Mouse (Mus musculus) heart, postnatal 36 days (tissue): ENCODE measurements around the gene Tmem242. TPM values are rescaled to one million over a fixed set of nuclear protein-coding genes. Genes with fewer than 3 reads are reported as not detected.

Source experiments
- DNase-seq, 2 experiments: peaks; one replicate each; pipeline ENCODE4 v3.0.0; 2021 to 2022
- intact Hi-C: fragments of 180-260 bp; cut with DNase I; formaldehyde crosslinking; loops from one replicate; pipeline ENCODE4 v1.15.1; 2025
- total RNA-seq, 2 experiments: library from RNA; stranded (reverse); gene quantifications; 2 replicates each; pipeline ENCODE4 v1.2.3; 2021

The Tmem242 gene
- total RNA-seq, 2 experiments from 2014 or later = 154 TPM

DNA sequence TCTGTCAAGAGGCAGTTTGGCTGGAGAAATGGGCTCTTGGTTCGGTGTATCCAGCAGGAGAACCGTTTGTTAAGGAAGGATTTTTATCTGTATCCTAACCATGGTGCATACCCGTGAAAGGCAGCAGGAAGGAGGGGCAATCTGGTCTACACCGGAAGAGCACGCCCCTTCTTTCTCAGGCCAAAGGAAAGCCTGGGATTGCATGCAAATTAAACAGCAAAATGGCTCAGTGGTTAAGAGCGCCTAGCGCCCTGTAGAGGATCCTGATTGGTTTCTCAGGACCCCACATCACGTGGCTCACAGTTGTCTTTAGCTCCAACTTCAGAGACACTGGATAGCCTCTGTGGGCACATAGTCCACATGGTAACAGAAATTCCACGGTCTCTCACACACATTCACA is 21.0 kb downstream of the Tmem242 start:
- no peak for DNase-seq
- intact Hi-C loops = no loop called here

- DNase-seq = no peak
- intact Hi-C loops = no loop called here
These were observed 21.5 kb downstream of the Tmem242 start, which contains the start of gene Ldhal6b for GRCm38 (mm10) chr17:5418545-5418944. Ldhal6b (minus strand) TSS chr17:5418767.

GRCm38 (mm10) chr17:5416518-5416917 is 23.5 kb downstream of the Tmem242 start:
- intact Hi-C loops = no loop called here
- no peak for DNase-seq

- no peak for DNase-seq
- intact Hi-C loops = no loop called here
These were observed 26.0 kb downstream of the Tmem242 start for GRCm38 (mm10) chr17:5414041-5414440.

- intact Hi-C loops = no loop called here
- DNase-seq = no peak
These were observed 26.7 kb downstream of the Tmem242 start for GRCm38 (mm10) chr17:5413350-5413749.

DNA sequence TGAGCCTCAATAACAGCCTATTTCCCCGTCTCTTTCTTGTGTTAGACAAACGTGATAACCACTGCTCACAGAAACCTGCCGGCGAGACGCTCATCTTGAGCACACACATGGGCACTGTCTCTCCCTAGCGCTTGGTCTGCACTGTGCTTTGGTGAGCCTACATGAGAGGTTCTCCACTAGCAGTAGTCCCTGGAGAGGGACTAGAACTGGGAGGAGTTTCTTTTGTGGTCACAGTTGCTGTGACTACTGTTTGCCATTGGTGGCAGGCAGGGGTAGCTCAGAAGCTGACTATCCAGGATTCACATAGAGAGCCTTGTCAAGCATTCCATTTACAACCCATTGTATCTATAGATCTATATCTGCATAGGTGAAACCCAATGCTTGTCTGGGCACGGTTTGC is 27.3 kb downstream of the Tmem242 start:
- intact Hi-C loops = no loop called here
- no peak for DNase-seq

DNA sequence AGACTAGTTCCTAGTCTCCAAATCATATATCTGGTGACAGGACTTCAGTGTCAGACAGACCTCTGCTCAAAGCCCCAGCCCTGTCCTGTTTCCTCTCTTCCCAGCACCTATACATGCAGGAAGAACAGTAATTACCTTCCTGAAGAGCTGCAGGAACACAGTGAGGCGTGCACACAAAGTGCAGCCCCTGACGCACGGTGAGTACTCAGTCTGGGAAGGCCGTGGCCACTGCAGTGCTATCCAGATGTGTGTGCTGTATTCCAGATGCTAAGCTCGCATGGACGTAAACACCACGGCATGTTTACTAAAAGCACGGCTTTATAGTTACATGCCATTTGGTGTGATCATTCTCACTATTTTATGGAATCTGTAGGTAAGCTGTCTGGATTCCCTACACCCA is 27.8 kb downstream of the Tmem242 start:
- no peak for DNase-seq
- intact Hi-C loops = no loop called here

- intact Hi-C loops = no loop called here
- no peak for DNase-seq
These were observed 28.9 kb downstream of the Tmem242 start for GRCm38 (mm10) chr17:5411205-5411604.

DNA sequence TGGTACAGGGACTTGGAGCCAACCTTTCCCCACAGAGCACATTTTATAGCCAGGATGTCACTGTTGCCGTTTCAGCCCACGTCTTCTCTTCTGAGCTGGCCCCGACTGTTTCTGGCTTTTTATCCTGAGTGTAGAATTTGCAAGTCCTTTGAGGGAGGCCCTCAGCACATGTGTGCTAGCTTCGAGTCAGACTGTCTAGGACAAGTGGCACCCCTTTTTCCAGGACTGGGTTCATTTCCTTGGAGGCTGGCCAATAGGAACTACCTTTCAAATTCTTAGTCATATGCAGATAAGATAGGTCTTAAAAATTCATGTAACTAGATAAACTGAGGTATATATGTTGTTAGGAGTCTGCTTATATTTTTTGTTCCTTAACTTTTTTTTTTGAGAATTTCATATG is 29.7 kb downstream of the Tmem242 start:
- intact Hi-C loops = no loop called here
- DNase-seq = no peak

DNA sequence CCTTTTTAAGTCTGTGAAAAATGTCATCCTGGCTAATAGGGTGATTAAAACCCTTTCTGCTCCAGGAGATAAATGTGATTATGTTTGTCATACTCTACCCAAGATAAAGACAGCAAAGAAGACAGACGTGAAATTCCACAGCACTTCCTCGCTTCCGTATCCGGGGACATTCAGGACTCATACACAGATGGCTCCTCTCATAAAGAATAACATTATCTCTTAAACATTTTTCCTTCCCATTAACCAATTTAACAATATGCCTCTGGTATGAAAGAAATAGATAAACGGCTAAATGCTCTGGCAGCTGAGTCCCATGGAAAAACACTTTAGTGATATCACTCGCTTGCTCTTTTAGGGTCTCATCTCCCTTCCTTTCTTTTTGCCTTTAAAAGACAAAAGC is 33.0 kb downstream of the Tmem242 start:
- DNase-seq = no peak
- intact Hi-C loops = no loop called here

GRCm38 (mm10) chr17:5406566-5406965 is 33.5 kb downstream of the Tmem242 start:
- DNase-seq = no peak
- intact Hi-C loops = no loop called here

GRCm38 (mm10) chr17:5403885-5404284 is 36.2 kb downstream of the Tmem242 start:
- DNase-seq = no peak
- intact Hi-C loops = no loop called here

DNA sequence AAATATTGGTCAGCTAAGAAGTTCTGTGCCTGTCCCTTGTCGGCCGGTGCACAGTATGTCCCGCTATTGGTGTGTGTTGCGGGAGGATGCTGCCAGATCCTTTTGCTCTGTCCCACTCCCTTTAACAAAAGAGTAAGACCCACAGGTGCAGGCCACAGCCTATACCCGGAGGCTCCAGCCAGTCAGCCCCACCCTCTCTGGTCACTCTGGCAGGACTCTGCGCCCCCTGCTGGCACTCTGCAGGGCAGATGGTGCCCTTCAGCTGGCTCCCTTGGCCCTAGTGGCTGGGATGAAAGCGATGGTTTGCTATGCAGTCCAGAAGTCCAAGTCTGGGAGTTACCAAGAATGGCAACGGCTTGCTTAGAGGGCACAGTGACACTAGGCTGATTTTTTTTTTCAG is 37.4 kb downstream of the Tmem242 start:
- intact Hi-C loops = no loop called here
- peak; percentile 56 to 72 for DNase-seq

DNA sequence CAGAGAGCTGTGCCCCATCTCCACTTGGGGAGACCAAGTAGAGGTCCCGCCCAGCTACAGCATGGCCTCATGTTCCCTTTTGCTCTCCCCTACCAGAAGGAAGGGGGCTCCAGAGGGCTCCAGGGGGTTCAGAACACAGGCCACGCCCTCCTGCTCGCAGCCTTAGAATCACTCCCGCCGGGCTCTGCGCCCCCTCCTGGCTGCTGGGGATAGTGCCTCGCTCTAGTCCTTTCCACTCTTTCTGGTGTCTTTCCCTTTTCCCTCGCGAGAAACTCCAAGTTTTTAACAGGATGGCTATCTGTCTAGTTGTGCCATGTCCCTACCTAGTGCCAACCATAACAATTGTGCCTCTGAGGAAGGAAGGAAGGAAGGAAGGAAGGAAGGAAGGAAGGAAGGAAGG is 38.0 kb downstream of the Tmem242 start:
- DNase-seq = peak; percentile 49 to 75
- intact Hi-C loops = no loop called here

GRCm38 (mm10) chr17:5401288-5401687 is 38.8 kb downstream of the Tmem242 start:
- intact Hi-C loops = no loop called here
- DNase-seq = no peak

- intact Hi-C loops = no loop called here
- DNase-seq = no peak
These were observed 39.5 kb downstream of the Tmem242 start for GRCm38 (mm10) chr17:5400435-5401090.

DNA sequence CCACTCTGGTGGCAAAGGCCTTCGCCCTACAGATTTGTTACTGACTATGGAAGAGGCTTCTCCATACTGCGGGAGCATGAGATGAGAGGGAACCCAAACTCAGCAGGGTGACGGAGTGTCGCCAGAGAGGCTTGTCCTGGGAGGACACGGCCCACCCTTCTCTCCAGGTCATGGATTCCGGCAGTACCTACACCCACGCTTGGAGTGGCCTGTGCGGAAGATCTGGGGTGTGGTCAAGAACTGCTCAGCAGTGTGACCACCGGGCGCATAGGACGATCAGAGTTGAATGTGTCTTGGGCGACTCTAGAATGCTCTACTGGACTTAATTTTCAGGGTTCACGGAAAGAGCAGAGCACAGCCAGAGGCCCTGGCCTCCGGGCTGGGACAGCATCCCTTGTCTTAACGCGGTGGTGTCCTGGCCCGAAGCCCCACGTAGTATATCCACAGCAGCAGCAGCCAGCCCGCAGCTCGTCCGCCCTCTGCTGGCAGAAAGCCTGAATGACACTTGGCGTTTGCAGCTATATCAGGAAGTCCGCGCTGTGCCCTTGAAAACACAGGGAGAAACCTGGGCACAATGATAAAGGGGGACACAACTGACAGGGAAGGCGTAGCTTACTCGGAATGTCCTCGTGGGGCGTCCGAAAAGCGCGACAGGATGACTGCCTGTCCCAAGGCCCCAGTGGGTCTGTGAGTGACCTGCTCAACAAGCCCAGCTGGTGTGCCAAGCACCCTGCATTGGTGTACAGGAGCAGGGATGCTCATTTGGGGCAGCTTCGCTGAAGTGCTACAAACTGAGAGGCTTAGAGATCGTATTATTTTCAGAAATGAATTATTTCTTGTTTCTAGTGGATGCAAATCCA is 42.7 kb downstream of the Tmem242 start:
- intact Hi-C loops = loop anchor here (2.0 to 5.0 kb wide), 4 partner anchors 145 to 1825 kb away; no protein-coding TSS in a partner anchor
- DNase-seq = peak; percentile 83 to 91

GRCm38 (mm10) chr17:5396213-5396612 is 43.8 kb downstream of the Tmem242 start:
- intact Hi-C loops = loop anchor here (2.0 to 5.0 kb wide), 4 partner anchors 143 to 1824 kb away; no protein-coding TSS in a partner anchor
- no peak for DNase-seq

- no peak for DNase-seq
- intact Hi-C loops = loop anchor here (2.0 to 5.0 kb wide), 4 partner anchors 143 to 1823 kb away; no protein-coding TSS in a partner anchor
These were observed 44.4 kb downstream of the Tmem242 start for GRCm38 (mm10) chr17:5395454-5396205.

DNA sequence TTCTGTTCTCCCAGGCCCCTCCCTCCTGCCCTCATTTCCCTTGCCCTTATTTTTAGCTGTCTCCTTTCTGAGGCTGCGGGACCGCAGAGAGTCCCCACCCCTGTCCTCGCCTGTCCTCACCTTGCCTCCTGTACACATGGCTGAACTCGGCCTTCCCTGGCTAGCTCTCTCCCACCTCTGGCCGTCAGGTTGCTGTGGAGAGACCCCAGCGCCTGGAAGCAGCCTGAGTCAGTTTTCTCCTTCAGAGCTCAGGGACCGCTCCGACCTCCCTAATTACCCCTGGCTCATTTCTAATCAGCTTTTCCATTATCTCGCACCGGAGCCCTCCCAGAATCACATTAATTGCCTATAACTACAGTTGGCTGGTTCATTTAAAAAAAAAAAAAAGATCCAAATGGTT is 49.4 kb downstream of the Tmem242 start:
- intact Hi-C loops = no loop called here
- DNase-seq = no peak

- DNase-seq = no peak
- intact Hi-C loops = no loop called here
These were observed 51.7 kb downstream of the Tmem242 start for GRCm38 (mm10) chr17:5388351-5388750.
